Mouse (Mus musculus) liver, postnatal 0 days (tissue): Measurements from ENCODE around the gene Ccser1. TPM values are rescaled to one million over a fixed set of nuclear protein-coding genes. Genes with fewer than 3 reads are reported as not detected.

Source experiments
- ATAC-seq: fragments of 200-750 bp; cut with Nextera tagmentation; 2 replicates; pipeline ENCODE4 v1.8.0; 2017; ENCODE audit warnings: mild to moderate bottlenecking, moderate library complexity
- DNase-seq: peaks from one replicate; pipeline ENCODE4 v3.0.0-alpha.2; 2016
- H3K27ac ChIP-seq: fragments of 300-500 bp; sonication (generic); 2 replicates; pipeline ENCODE4 v1.5.1; 2014; ENCODE audit warnings: antibody characterized with exemption, moderate library complexity, mild to moderate bottlenecking, low read depth
- H3K27me3 ChIP-seq: fragments of 300-500 bp; sonication (generic); 2 replicates; pipeline ENCODE4 v1.6.1; 2014; ENCODE audit warnings: low read length, control low read depth, mixed read lengths; ENCODE audit not compliant: insufficient read depth
- H3K36me3 ChIP-seq: fragments of 300-500 bp; sonication (generic); replicated peaks from 2 replicates; pipeline ENCODE4 v1.6.1; 2014; ENCODE audit warnings: mild to moderate bottlenecking, control low read depth, low read length, moderate library complexity, mixed read lengths; ENCODE audit not compliant: insufficient read depth
- H3K4me1 ChIP-seq: fragments of 300-500 bp; sonication (generic); 2 replicates; pipeline ENCODE4 v1.6.1; 2014; ENCODE audit warnings: antibody characterized with exemption, mild to moderate bottlenecking, control low read depth; ENCODE audit not compliant: insufficient read depth
- H3K4me2 ChIP-seq: fragments of 300-500 bp; sonication (generic); 2 replicates; pipeline ENCODE4 v1.6.1; 2014; ENCODE audit warnings: low read depth, mild to moderate bottlenecking, low read length, moderate library complexity, mixed read lengths
- H3K4me3 ChIP-seq: fragments of 300-500 bp; sonication (generic); 2 replicates; pipeline ENCODE4 v1.5.1; 2014; ENCODE audit warnings: low read depth, low read length
- H3K9ac ChIP-seq: fragments of 300-500 bp; sonication (generic); replicated peaks from 2 replicates; pipeline ENCODE4 v1.6.1; 2014; ENCODE audit warnings: mild to moderate bottlenecking, moderate library complexity
- H3K9me3 ChIP-seq: fragments of 300-500 bp; sonication (generic); 2 replicates; pipeline ENCODE4 v1.6.1; 2016; ENCODE audit warnings: mild to moderate bottlenecking, control low read depth, low read length, mixed read lengths
- CTCF ChIP-seq: sonication (generic); IDR thresholded peaks from 2 replicates; pipeline ENCODE4 v1.5.1; 2016; ENCODE audit warnings: antibody characterized with exemption, low read depth
- EP300 ChIP-seq: IDR thresholded peaks from 2 replicates; pipeline ENCODE4 v1.6.1; 2016; ENCODE audit warnings: antibody characterized with exemption, low read depth, mild to moderate bottlenecking
- WGBS: fragments of 180-500 bp; shearing (Covaris S2); extraction: QIAGEN DNeasy Blood & Tissue Kit; methylation state at CpG from one replicate; pipeline ENCODE4 v1.1.7; 2014; ENCODE audit not compliant: insufficient replicate concordance; 5-methylcytosine and 5-hydroxymethylcytosine counted together
- polyA plus RNA-seq: library from polyadenylated mRNA; unstranded; fragments of >200 nt; fragmentation: Nextera tagmentation; extraction: Ambion mirVana; gene quantifications from 2 replicates; pipeline ENCODE4 v1.2.1, GENCODE M21; 2015

Ccser1 gene
- polyA plus RNA-seq, 1 experiment from 2014 or later = 0.18 TPM

- Histone ChIP-seq H3K4me1 (no peaks in the 10 kb centered on the region), H3K4me3 (no peak overlapping the region), H3K36me3 (no peaks in the 10 kb centered on the region), H3K9ac (no peak overlapping the region), H3K27ac (no peak overlapping the region), H3K27me3 (no peaks in the 10 kb centered on the region), H3K4me2 (no peak overlapping the region), H3K9me3 (no peaks in the 10 kb centered on the region)
- DNase-seq (no peak), ATAC-seq (no peak)
- WGBS = 20% methylated on average over 1 of the region's 2 CpGs
- no peak for TF ChIP-seq EP300
- no peak for TF ChIP-seq CTCF
These were observed 90.9 kb downstream of the Ccser1 start for GRCm38 (mm10) chr6:61271033-61271432.

- no peak for TF ChIP-seq CTCF
- no peak for TF ChIP-seq EP300
- Histone ChIP-seq H3K27ac (no peak overlapping the region), H3K4me1 (no peaks in the 10 kb centered on the region), H3K36me3 (no peaks in the 10 kb centered on the region), H3K4me2 (no peak overlapping the region), H3K9ac (no peak overlapping the region), H3K9me3 (no peaks in the 10 kb centered on the region), H3K27me3 (no peaks in the 10 kb centered on the region), H3K4me3 (no peak overlapping the region)
- ATAC-seq (no peak), DNase-seq (no peak)
- WGBS = 44% methylated on average over 3 of the region's 3 CpGs
These were observed 93.3 kb downstream of the Ccser1 start for GRCm38 (mm10) chr6:61273430-61273829.

GRCm38 (mm10) chr6:61279506-61279905 lies 99.4 kb downstream of the Ccser1 start:
- TF ChIP-seq CTCF = no peak
- Histone ChIP-seq H3K4me3 (no peak overlapping the region), H3K4me1 (no peaks in the 10 kb centered on the region), H3K36me3 (no peaks in the 10 kb centered on the region), H3K27ac (no peak overlapping the region), H3K4me2 (no peak overlapping the region), H3K9ac (no peak overlapping the region), H3K9me3 (no peaks in the 10 kb centered on the region), H3K27me3 (no peaks in the 10 kb centered on the region)
- 61% methylated on average over 7 of the region's 7 CpGs for WGBS
- no peak for ATAC-seq
- DNase-seq = no peak

GRCm38 (mm10) chr6:61292927-61293326 lies 112.8 kb downstream of the Ccser1 start:
- no peak for TF ChIP-seq EP300
- TF ChIP-seq CTCF = no peak
- Histone ChIP-seq H3K4me2 (no peak overlapping the region), H3K9me3 (no peaks in the 10 kb centered on the region), H3K4me1 (no peaks in the 10 kb centered on the region), H3K4me3 (no peak overlapping the region), H3K27me3 (no peaks in the 10 kb centered on the region), H3K9ac (no peak overlapping the region), H3K27ac (no peak overlapping the region), H3K36me3 (no peaks in the 10 kb centered on the region)
- DNase-seq (no peak), ATAC-seq (no peak)
- WGBS = 28% methylated on average over 3 of the region's 3 CpGs

GRCm38 (mm10) chr6:61295535-61295934 lies 115.4 kb downstream of the Ccser1 start:
- 47% methylated on average over 4 of the region's 4 CpGs for WGBS
- no peak for ATAC-seq
- TF ChIP-seq EP300 (no peak), CTCF (no peak)

GRCm38 (mm10) chr6:61296188-61297037 lies 116.3 kb downstream of the Ccser1 start:
- H3K36me3 ChIP-seq = no peaks in the 10 kb centered on the region
- no peak overlapping the region for H3K4me3 ChIP-seq
- no peak for ATAC-seq
- 77% methylated on average over 6 of the region's 6 CpGs for WGBS
- H3K4me2 ChIP-seq = no peak overlapping the region
- no peak overlapping the region for H3K9ac ChIP-seq
- no peaks in the 10 kb centered on the region for H3K27me3 ChIP-seq
- no peak for DNase-seq
- no peaks in the 10 kb centered on the region for H3K9me3 ChIP-seq
- no peak overlapping the region for H3K27ac ChIP-seq
- H3K4me1 ChIP-seq = no peaks in the 10 kb centered on the region
- no peak for TF ChIP-seq EP300
- TF ChIP-seq CTCF = no peak

More at GRCm38 (mm10) chr6:61295535-61295934, 115.4 kb downstream of the Ccser1 start:
- H3K9me3 ChIP-seq = no peaks in the 10 kb centered on the region
- no peaks in the 10 kb centered on the region for H3K27me3 ChIP-seq
- no peak overlapping the region for H3K27ac ChIP-seq
- no peak overlapping the region for H3K4me3 ChIP-seq
- H3K4me2 ChIP-seq = no peak overlapping the region
- no peaks in the 10 kb centered on the region for H3K36me3 ChIP-seq
- no peak overlapping the region for H3K9ac ChIP-seq
- DNase-seq = no peak
- H3K4me1 ChIP-seq = no peaks in the 10 kb centered on the region
